Mouse (Mus musculus) limb, embryonic 14.5 days (tissue): ENCODE data around the gene B4galt5. TPM values are rescaled to one million over a fixed set of nuclear protein-coding genes. Genes with fewer than 3 reads are reported as not detected.

Experiments used
- ATAC-seq: fragments of 200-750 bp; cut with Nextera tagmentation; 2 replicates; pipeline ENCODE4 v1.8.0; 2017; ENCODE audit warnings: low read depth, moderate number of reproducible peaks, moderate TSS enrichment; ENCODE audit not compliant: low FRiP score
- DNase-seq: peaks from one replicate; pipeline ENCODE4 v3.0.0-alpha.2; 2015; ENCODE audit warnings: low spot score
- H3K27ac ChIP-seq: fragments of 300-500 bp; sonication (generic); replicated peaks from 2 replicates; pipeline ENCODE4 v1.5.1; 2014; ENCODE audit warnings: low read depth, mild to moderate bottlenecking, low read length, moderate library complexity, mixed read lengths
- H3K27me3 ChIP-seq: fragments of 300-500 bp; sonication (generic); 2 replicates; pipeline ENCODE4 v1.6.1; 2014; ENCODE audit warnings: low read length, mixed read lengths; ENCODE audit not compliant: control insufficient read depth, insufficient read depth
- H3K36me3 ChIP-seq: fragments of 300-500 bp; sonication (generic); 2 replicates; pipeline ENCODE4 v1.6.1; 2014; ENCODE audit warnings: mild to moderate bottlenecking, low read length, moderate library complexity, mixed read lengths; ENCODE audit not compliant: control insufficient read depth, insufficient read depth
- H3K4me1 ChIP-seq: fragments of 300-500 bp; sonication (generic); 2 replicates; pipeline ENCODE4 v1.6.1; 2014; ENCODE audit warnings: antibody characterized with exemption, low read length, mixed read lengths; ENCODE audit not compliant: control insufficient read depth, insufficient read depth
- H3K4me2 ChIP-seq: fragments of 300-500 bp; sonication (generic); replicated peaks from 2 replicates; pipeline ENCODE4 v1.6.1; 2014; ENCODE audit warnings: low read depth, mild to moderate bottlenecking, low read length, moderate library complexity; ENCODE audit not compliant: severe bottlenecking
- H3K4me3 ChIP-seq: fragments of 300-500 bp; sonication (generic); replicated peaks from 2 replicates; pipeline ENCODE4 v1.5.1; 2014; ENCODE audit warnings: low read length
- H3K9ac ChIP-seq: fragments of 300-500 bp; sonication (generic); 2 replicates; pipeline ENCODE4 v1.6.1; 2014; ENCODE audit warnings: mild to moderate bottlenecking, low read depth, low read length, moderate library complexity; ENCODE audit not compliant: severe bottlenecking
- H3K9me3 ChIP-seq: fragments of 300-500 bp; sonication (generic); 2 replicates; pipeline ENCODE4 v1.6.1; 2016; ENCODE audit warnings: low read length; ENCODE audit not compliant: control insufficient read depth
- POLR2A ChIP-seq: fragments of 200-500 bp; IDR thresholded peaks from 2 replicates; pipeline ENCODE4 v1.8.0; 2012; ENCODE audit warnings: inconsistent platforms, mild to moderate bottlenecking, moderate library complexity, borderline replicate concordance; ENCODE audit not compliant: insufficient read depth, insufficient read length; ENCODE audit errors: extremely low read depth
- WGBS: fragments of 180-500 bp; shearing (Covaris S2); extraction: QIAGEN DNeasy Blood & Tissue Kit; methylation state at CpG from one replicate; pipeline ENCODE4 v1.1.7; 2014; 5-methylcytosine and 5-hydroxymethylcytosine counted together
- polyA plus RNA-seq, 2 experiments: library from polyadenylated mRNA; depleted of rRNA in 1 of 2; stranded (reverse) in 1 of 2; unstranded in 1 of 2; fragments of >200 nt; fragmentation: Nextera tagmentation in 1 of 2; extraction: Ambion mirVana in 1 of 2; gene quantifications; 2 replicates each; pipeline versions ENCODE4 v1.2.1 to v1.2.3; 2012 to 2014

The B4galt5 gene
- polyA plus RNA-seq, 2 experiments, result 23.2 to 23.6 TPM

DNA sequence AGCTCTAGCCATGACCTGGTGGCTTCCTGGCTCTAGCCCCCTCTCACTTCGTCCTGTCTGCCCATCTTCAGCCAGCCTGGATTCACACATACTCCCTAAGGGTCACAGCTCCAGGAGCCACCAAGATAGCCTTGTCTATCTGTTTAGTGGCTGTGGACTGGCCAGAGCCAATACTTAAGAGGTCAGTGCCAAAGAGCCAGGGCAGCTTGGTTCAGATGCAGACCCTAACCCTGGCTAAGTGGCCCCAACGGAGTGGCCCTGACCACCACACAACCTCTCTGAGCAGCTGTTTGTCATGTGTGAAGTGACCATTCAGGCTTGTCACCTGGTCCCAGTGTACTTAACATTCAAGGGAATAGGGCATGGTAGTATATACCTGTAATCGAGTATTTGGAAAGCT is 78.5 kb downstream of the B4galt5 start:
- Histone ChIP-seq H3K27me3 (no peaks in the 10 kb centered on the region), H3K4me2 (no peak overlapping the region), H3K9me3 (no peaks in the 10 kb centered on the region), H3K4me1 (no peaks in the 10 kb centered on the region), H3K27ac (no peak overlapping the region), H3K4me3 (no peak overlapping the region), H3K36me3 (no peaks in the 10 kb centered on the region), H3K9ac (no peak overlapping the region)
- WGBS, result 84% methylated on average over 3 of the region's 3 CpGs
- TF ChIP-seq POLR2A, result no peak
- no peak for ATAC-seq
- no peak for DNase-seq

DNA sequence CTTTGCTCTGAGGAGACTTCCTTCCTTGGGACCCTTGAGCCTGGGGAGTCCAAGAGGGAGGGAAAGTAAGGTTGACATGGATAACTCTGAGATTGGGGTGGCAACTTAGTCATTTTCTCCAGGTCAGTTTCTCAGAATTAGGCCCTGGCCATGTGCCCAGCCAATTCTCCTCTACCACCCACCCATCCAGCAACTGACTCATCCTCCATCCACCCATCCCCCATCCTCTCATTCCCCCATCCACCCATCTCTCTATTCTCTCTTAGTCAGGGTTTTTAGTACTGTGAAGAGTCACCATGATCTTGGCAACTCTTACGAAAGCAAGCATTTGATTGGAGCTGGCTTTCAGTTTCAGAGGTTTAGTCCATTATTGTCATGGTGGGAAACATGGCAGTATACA is 80.3 kb downstream of the B4galt5 start:
- no peak overlapping the region for H3K4me2 ChIP-seq
- no peaks in the 10 kb centered on the region for H3K4me1 ChIP-seq
- no peak for DNase-seq
- ATAC-seq, result no peak
- H3K9ac ChIP-seq, result no peak overlapping the region
- H3K27ac ChIP-seq, result no peak overlapping the region
- 93% methylated on average over 1 of the region's 1 CpGs for WGBS
- no peaks in the 10 kb centered on the region for H3K36me3 ChIP-seq
- no peaks in the 10 kb centered on the region for H3K27me3 ChIP-seq
- no peaks in the 10 kb centered on the region for H3K9me3 ChIP-seq
- TF ChIP-seq POLR2A, result no peak
- no peak overlapping the region for H3K4me3 ChIP-seq

GRCm38 (mm10) chr2:167268411-167268690 is 80.6 kb downstream of the B4galt5 start:
- Histone ChIP-seq H3K36me3 (no peaks in the 10 kb centered on the region), H3K27me3 (no peaks in the 10 kb centered on the region), H3K9me3 (no peaks in the 10 kb centered on the region), H3K27ac (no peak overlapping the region), H3K9ac (no peak overlapping the region), H3K4me2 (no peak overlapping the region), H3K4me1 (no peaks in the 10 kb centered on the region), H3K4me3 (no peak overlapping the region)
- no peak for TF ChIP-seq POLR2A
- WGBS, result 87% methylated on average over 8 of the region's 8 CpGs
- no peak for DNase-seq
- no peak for ATAC-seq

DNA sequence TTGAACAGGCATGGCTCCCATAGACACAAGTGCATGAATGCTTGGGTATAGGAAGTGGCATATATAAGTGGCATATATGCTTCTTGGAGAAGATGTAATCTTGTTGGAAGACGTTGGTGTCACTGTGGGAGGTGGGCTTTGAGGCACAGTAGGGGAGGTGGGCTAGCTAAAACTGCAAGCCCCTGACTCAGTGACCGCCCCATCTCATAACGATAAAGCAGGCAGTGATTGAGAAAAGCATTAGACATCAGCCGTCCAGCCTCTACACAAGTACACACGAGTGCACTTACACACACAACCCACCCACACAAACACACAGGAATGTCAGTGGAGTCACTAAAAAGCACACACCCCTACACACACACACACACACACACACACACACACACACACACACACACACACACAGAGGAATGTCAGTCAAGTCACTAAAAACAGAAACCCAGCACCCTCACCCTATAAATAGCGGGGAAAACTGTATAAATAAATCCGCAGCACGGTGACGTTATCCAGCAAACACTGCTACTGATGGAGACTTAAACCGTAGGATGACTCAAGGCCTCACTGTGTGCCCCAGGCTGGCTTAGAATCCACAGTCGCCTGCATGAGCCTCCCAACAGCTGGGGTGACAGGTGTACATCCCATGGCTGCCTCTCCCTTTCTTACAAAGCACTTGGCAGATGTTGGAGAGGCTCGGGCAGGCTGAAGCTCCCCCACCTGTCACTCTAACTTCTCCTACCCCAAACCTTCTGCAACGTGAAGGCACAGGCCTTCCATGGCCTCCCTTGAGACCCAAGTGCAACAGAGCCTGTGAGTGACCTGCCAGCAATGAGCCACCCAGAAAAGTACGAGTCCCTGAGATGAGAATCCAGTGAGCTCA is 81.2 kb downstream of the B4galt5 start:
- H3K4me2 ChIP-seq, result no peak overlapping the region
- no peaks in the 10 kb centered on the region for H3K4me1 ChIP-seq
- H3K27me3 ChIP-seq, result no peaks in the 10 kb centered on the region
- peak; percentile 86 for ATAC-seq
- 74% methylated on average over 14 of the region's 14 CpGs for WGBS
- no peak overlapping the region for H3K27ac ChIP-seq
- H3K9me3 ChIP-seq, result no peaks in the 10 kb centered on the region
- peak; percentile 49 for DNase-seq
- H3K36me3 ChIP-seq, result no peaks in the 10 kb centered on the region
- H3K9ac ChIP-seq, result no peak overlapping the region
- no peak overlapping the region for H3K4me3 ChIP-seq
- no peak for TF ChIP-seq POLR2A

DNA sequence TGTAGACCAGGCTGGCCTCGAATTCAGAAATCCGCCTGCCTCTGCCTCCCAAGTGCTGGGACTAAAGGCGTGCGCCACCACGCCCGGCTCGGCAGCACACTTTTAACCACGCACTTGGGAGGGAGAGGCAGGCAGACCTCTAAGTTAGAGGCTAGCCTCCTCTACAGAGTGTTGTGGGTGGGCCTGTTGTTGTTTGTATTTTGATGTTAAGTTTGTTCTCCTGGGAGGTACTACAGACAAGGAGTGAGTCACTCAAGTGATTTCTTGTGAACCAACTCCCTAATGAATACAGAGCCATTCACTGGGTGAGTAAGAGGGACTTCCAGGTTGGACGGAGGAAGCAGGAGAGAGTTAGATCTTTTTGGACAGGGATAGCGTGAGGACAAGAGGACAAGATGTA is 82.8 kb downstream of the B4galt5 start:
- ATAC-seq (no peak), DNase-seq (no peak)
- Histone ChIP-seq H3K9me3 (no peaks in the 10 kb centered on the region), H3K27ac (no peak overlapping the region), H3K27me3 (no peaks in the 10 kb centered on the region), H3K36me3 (no peaks in the 10 kb centered on the region), H3K4me2 (no peak overlapping the region), H3K4me3 (no peak overlapping the region), H3K9ac (no peak overlapping the region), H3K4me1 (peaks cover 10% of the 10 kb centered on the region; the same call in 1 of the 2 replicates)
- 87% methylated on average over 10 of the region's 10 CpGs for WGBS
- no peak for TF ChIP-seq POLR2A

DNA sequence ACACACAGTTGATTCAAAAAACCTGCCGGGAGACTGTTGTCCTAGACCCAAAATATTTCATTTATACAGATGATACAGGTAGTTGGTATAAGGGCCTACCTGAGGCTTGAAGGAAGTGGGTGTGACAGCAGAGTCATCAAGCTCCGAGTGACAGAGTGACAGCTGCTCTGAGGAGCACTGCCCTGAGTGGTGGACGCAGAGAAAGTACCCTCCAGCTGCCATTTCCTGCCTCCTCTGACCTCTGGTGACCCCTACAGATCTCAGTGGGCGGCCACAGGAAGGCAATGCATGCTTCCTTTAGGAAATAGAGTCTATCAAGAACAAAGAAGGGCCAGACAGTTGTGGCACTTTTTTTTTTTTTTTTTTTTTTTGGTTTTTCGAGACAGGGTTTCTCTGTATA is 83.2 kb downstream of the B4galt5 start:
- 54% methylated on average over 4 of the region's 5 CpGs for WGBS
- Histone ChIP-seq H3K9ac (no peak overlapping the region), H3K4me3 (no peak overlapping the region), H3K27ac (no peak overlapping the region), H3K4me2 (no peak overlapping the region), H3K36me3 (no peaks in the 10 kb centered on the region), H3K9me3 (no peaks in the 10 kb centered on the region), H3K4me1 (peaks cover 13% of the 10 kb centered on the region), H3K27me3 (no peaks in the 10 kb centered on the region)
- no peak for TF ChIP-seq POLR2A
- no peak for DNase-seq
- no peak for ATAC-seq
